Comparison of ENCODE assay signal across 8 mouse cellular contexts in genomic region chr4:46390390-46390970, GRCm38 (mm10). TPM values are rescaled to one million over a fixed set of nuclear protein-coding genes. Genes with fewer than 3 reads are reported as not detected.
A peak's percentile ranks its signal among the peaks of the same experiment; 100 is the strongest.
DNase-seq lines count a peak whose midpoint lies in the region; ATAC-seq lines count a peak whose summit lies in the region.

No protein-coding gene starts in this region.

- no peaks in the 10 kb centered on the region for H3K4me1 ChIP-seq in embryonic facial prominence, embryonic 12.5 days
- no peaks in the 10 kb centered on the region for H3K4me1 ChIP-seq in limb, embryonic 12.5 days (replicated peaks)
- H3K4me1 ChIP-seq in midbrain, embryonic 14.5 days (ENCODE audit: control insufficient read depth, insufficient read depth, low read length) = peaks cover 9% of the 10 kb centered on the region; the same call in 1 of the 2 replicates

- H3K9ac ChIP-seq in embryonic facial prominence, embryonic 12.5 days = no peak overlapping the region
- no peak overlapping the region for H3K9ac ChIP-seq in limb, embryonic 12.5 days (replicated peaks)
- no peak overlapping the region for H3K9ac ChIP-seq in midbrain, embryonic 14.5 days (replicated peaks; ENCODE audit: low read length)

- 23% methylated on average over 9 of the region's 9 CpGs for WGBS in embryonic facial prominence, embryonic 12.5 days
- 21% methylated on average over 9 of the region's 9 CpGs for WGBS in limb, embryonic 12.5 days
- WGBS in midbrain, embryonic 14.5 days = 24% methylated on average over 9 of the region's 9 CpGs

- H3K4me2 ChIP-seq in embryonic facial prominence, embryonic 12.5 days (replicated peaks) = peak overlapping the region; percentile 57
- H3K4me2 ChIP-seq in limb, embryonic 12.5 days = peak overlapping the region; percentile 65
- H3K4me2 ChIP-seq in midbrain, embryonic 14.5 days (ENCODE audit: low read length) = peak overlapping the region; percentile 69

- H3K27ac ChIP-seq in embryonic facial prominence, embryonic 12.5 days = peak overlapping the region; percentile 88; the same call in 1 of the 2 replicates
- H3K27ac ChIP-seq in limb, embryonic 12.5 days = no peak overlapping the region
- no peak overlapping the region for H3K27ac ChIP-seq in midbrain, embryonic 14.5 days (replicated peaks; ENCODE audit: low read depth, low read length)

- DNase-seq in 3T3-L1 (ENCODE audit: low read depth, low spot score) = peak; percentile 92
- DNase-seq in adrenal gland, postnatal 10 days = peak; percentile 86
- DNase-seq in heart, adult 8-10 months (ENCODE audit: low spot score) = peak; percentile 78
- peak; percentile 67 to 86 for DNase-seq in kidney, adult 8-10 months
- DNase-seq in midbrain, embryonic 14.5 days = peak; percentile 90
- peak; percentile 67 to 82 for DNase-seq in spleen, adult 18-20 months

- no peaks in the 10 kb centered on the region for H3K27me3 ChIP-seq in embryonic facial prominence, embryonic 12.5 days
- H3K27me3 ChIP-seq in limb, embryonic 12.5 days = no peaks in the 10 kb centered on the region; the same call in 1 of the 2 replicates
- no peaks in the 10 kb centered on the region for H3K27me3 ChIP-seq in midbrain, embryonic 14.5 days (ENCODE audit: control insufficient read depth, insufficient read depth, low read length)

- no peak for ATAC-seq in embryonic facial prominence, embryonic 12.5 days (ENCODE audit: insufficient number of reproducible peaks, insufficient read depth, low FRiP score, low TSS enrichment)
- ATAC-seq in limb, embryonic 12.5 days (ENCODE audit: insufficient number of reproducible peaks, insufficient read depth, low FRiP score, low TSS enrichment, low read depth) = no peak
- ATAC-seq in midbrain, embryonic 14.5 days (ENCODE audit: low FRiP score, low TSS enrichment) = no peak

- H3K36me3 ChIP-seq in embryonic facial prominence, embryonic 12.5 days = 0 out of 2 replicates have a peak, but pooled peaks cover under 1% of the 10 kb centered on the region
- peaks cover 6% of the 10 kb centered on the region for H3K36me3 ChIP-seq in limb, embryonic 12.5 days
- H3K36me3 ChIP-seq in midbrain, embryonic 14.5 days (ENCODE audit: control insufficient read depth, insufficient read depth, low read length) = peaks cover 6% of the 10 kb centered on the region

- H3K4me3 ChIP-seq in embryonic facial prominence, embryonic 12.5 days = no peak overlapping the region
- H3K4me3 ChIP-seq in limb, embryonic 12.5 days (replicated peaks) = peak overlapping the region; percentile 62
- H3K4me3 ChIP-seq in midbrain, embryonic 14.5 days (replicated peaks; ENCODE audit: low read depth, low read length) = peak overlapping the region; percentile 68; the same call in 1 of the 2 replicates

- no peaks in the 10 kb centered on the region for H3K9me3 ChIP-seq in embryonic facial prominence, embryonic 12.5 days
- no peaks in the 10 kb centered on the region for H3K9me3 ChIP-seq in limb, embryonic 12.5 days
- H3K9me3 ChIP-seq in midbrain, embryonic 14.5 days (ENCODE audit: control insufficient read depth, low read length) = no peaks in the 10 kb centered on the region

RNA-seq across cellular contexts. Expression of gene Trmo, which starts 1.2 kb away (rescaled TPM):
- total RNA-seq in adrenal gland, postnatal 10 days (2021) = 1 to 10 TPM; 5.5 to 7.3 TPM
- polyA plus RNA-seq in embryonic facial prominence, embryonic 12.5 days (2016; fragmentation: Nextera tagmentation; extraction: Ambion mirVana) = 8.2 and 9.7 TPM in 2 replicates
- total RNA-seq in heart, adult 8-10 months (2022) = 1 to 10 TPM; 2.1 to 3.7 (median 3.2) TPM
- polyA plus RNA-seq in limb, embryonic 12.5 days (2016; fragmentation: Nextera tagmentation; extraction: Ambion mirVana) = 8.8 and 9.0 TPM in 2 replicates
- 8.6 and 10.1 TPM in 2 replicates for polyA plus RNA-seq in midbrain, embryonic 14.5 days (2014; fragmentation: Nextera tagmentation; extraction: Ambion mirVana)

RNA-seq across cellular contexts. Expression of gene Hemgn, which starts 22.8 kb away (rescaled TPM):
- total RNA-seq in adrenal gland, postnatal 10 days (2021) = 1 to 10 TPM; 3.4 to 6.7 TPM
- polyA plus RNA-seq in embryonic facial prominence, embryonic 12.5 days (2016; fragmentation: Nextera tagmentation; extraction: Ambion mirVana) = 2.5 and 2.8 TPM in 2 replicates
- total RNA-seq in heart, adult 8-10 months (2022) = under 1 TPM in 1 of 4 experiments, not detected in 3; 0.37 TPM
- polyA plus RNA-seq in limb, embryonic 12.5 days (2016; fragmentation: Nextera tagmentation; extraction: Ambion mirVana) = 2.6 and 2.7 TPM in 2 replicates
- polyA plus RNA-seq in midbrain, embryonic 14.5 days (2014; fragmentation: Nextera tagmentation; extraction: Ambion mirVana) = 0.12 TPM in 1 of 2 replicates, not detected in the other

RNA-seq across cellular contexts. Expression of gene Foxe1, which starts 47.1 kb away (rescaled TPM):
- not detected for total RNA-seq in adrenal gland, postnatal 10 days (2021)
- polyA plus RNA-seq in embryonic facial prominence, embryonic 12.5 days (2016; fragmentation: Nextera tagmentation; extraction: Ambion mirVana) = 1.8 and 3.0 TPM in 2 replicates
- not detected for total RNA-seq in heart, adult 8-10 months (2022)
- not detected in 2 replicates for polyA plus RNA-seq in limb, embryonic 12.5 days (2016; fragmentation: Nextera tagmentation; extraction: Ambion mirVana)
- polyA plus RNA-seq in midbrain, embryonic 14.5 days (2014; fragmentation: Nextera tagmentation; extraction: Ambion mirVana) = not detected in 2 replicates
